Mouse (Mus musculus) embryonic fibroblast, embryonic 13.5 days (primary cell): ENCODE results near the gene Zhx3. TPM values are rescaled to one million over a fixed set of nuclear protein-coding genes. Genes with fewer than 3 reads are reported as not detected.

Experiments used
- H3K27ac ChIP-seq: 2 replicates; pipeline ENCODE4 v1.5.1; 2012; ENCODE audit warnings: low read length, control low read depth, inconsistent platforms; ENCODE audit not compliant: insufficient read depth
- H3K4me1 ChIP-seq: 2 replicates; pipeline ENCODE4 v1.6.1; 2011; ENCODE audit warnings: low read length; ENCODE audit not compliant: control insufficient read depth, insufficient read depth
- H3K4me3 ChIP-seq: 2 replicates; pipeline ENCODE4 v1.5.1; 2011; ENCODE audit warnings: mild to moderate bottlenecking, control low read depth, low read length; ENCODE audit not compliant: insufficient read depth
- CTCF ChIP-seq: IDR thresholded peaks from 2 replicates; pipeline ENCODE4 v1.5.1; 2011; ENCODE audit warnings: mild to moderate bottlenecking, control low read depth, low read length, moderate library complexity, borderline replicate concordance; ENCODE audit not compliant: insufficient read depth
- POLR2A ChIP-seq: IDR thresholded peaks from 2 replicates; pipeline ENCODE4 v1.6.1; 2011; ENCODE audit warnings: low read depth, mild to moderate bottlenecking, control low read depth, low read length, moderate library complexity
- polyA plus RNA-seq: library from polyadenylated mRNA; stranded (reverse); fragments of >200 nt; gene quantifications from 2 replicates; pipeline ENCODE4 v1.2.4, GENCODE M21; 2011; ENCODE audit warnings: low read depth; ENCODE audit not compliant: missing spikeins, insufficient read length

The Zhx3 gene
- polyA plus RNA-seq, 1 experiment = 14.1 TPM

DNA sequence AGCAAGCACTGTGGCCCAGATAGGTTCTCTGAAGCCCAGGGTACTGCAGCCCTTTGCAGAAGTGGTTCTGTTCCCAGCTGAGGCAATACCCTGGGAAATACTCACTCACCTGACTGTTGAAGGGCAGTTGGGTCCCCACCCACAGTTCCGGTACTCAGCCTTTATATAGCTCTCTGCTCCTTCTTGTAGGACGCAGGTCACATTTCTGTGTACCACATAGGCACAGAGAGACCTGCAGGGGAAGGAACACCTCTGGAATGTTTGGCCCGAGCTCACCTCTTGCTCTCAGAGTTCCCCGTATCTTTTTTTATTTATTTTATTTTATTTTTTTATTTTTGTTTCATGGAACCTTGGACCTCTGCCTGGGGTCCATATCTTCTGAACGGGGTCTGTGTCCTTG, 37.8 kb upstream of the Zhx3 start:
- Histone ChIP-seq H3K4me3 (no peak overlapping the region), H3K4me1 (no peaks in the 10 kb centered on the region), H3K27ac (no peak overlapping the region)
- TF ChIP-seq POLR2A (no peak), CTCF (no peak)

GRCm38 (mm10) chr2:160908607-160909006, 35.8 kb upstream of the Zhx3 start:
- Histone ChIP-seq H3K4me1 (no peaks in the 10 kb centered on the region), H3K4me3 (no peak overlapping the region), H3K27ac (no peak overlapping the region)
- TF ChIP-seq CTCF (no peak), POLR2A (no peak)

GRCm38 (mm10) chr2:160906101-160906500, 33.3 kb upstream of the Zhx3 start:
- H3K27ac ChIP-seq = no peak overlapping the region
- H3K4me1 ChIP-seq = no peaks in the 10 kb centered on the region
- H3K4me3 ChIP-seq = no peak overlapping the region
- TF ChIP-seq CTCF (no peak), POLR2A (no peak)

GRCm38 (mm10) chr2:160905301-160905700, 32.5 kb upstream of the Zhx3 start:
- H3K4me3 ChIP-seq = no peak overlapping the region
- TF ChIP-seq POLR2A = no peak
- no peaks in the 10 kb centered on the region for H3K4me1 ChIP-seq
- H3K27ac ChIP-seq = no peak overlapping the region

DNA sequence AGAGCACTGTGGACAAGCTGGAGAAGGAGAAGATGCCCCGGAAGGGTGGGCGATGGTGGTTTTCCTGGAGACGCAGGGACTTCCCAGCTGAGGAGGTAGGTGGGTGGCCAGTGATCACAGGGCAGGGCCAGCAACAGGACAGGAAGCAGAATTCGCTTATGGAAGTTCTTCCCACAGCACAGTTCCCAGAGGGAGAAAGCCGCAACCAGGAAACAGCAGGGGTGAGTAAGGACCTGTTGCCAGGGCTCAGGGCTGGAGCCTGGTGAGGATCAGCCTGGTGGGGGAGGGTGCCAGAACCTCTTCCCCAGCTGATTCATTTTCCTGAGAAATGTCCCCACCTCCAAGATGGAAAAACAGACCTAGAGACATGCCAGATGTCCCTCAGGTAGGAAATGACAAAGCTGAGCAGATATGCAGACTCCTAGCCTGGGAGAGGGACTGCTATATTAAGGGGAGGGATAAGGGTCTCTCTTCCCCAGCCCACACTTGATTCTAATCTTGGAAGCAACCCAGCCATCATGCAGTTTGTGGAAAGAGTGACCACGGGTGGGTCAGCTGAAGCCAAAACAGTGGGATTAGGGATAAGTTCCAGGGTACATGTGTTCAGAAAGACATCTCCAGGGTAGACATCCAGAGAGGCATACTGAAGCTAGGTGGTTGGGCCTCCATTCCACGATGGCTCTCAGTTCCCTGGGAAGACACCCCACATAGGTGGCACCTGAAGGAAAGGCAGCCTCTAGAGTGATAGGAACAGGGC, 29.0 kb upstream of the Zhx3 start:
- Histone ChIP-seq H3K4me1 (no peaks in the 10 kb centered on the region), H3K27ac (no peak overlapping the region), H3K4me3 (no peak overlapping the region)
- TF ChIP-seq POLR2A (no peak), CTCF (no peak)

- no peak overlapping the region for H3K27ac ChIP-seq
- H3K4me1 ChIP-seq = no peaks in the 10 kb centered on the region
- TF ChIP-seq POLR2A (no peak), CTCF (no peak)
- H3K4me3 ChIP-seq = no peak overlapping the region
These were observed 18.9 kb upstream of the Zhx3 start for GRCm38 (mm10) chr2:160891697-160892096.

DNA sequence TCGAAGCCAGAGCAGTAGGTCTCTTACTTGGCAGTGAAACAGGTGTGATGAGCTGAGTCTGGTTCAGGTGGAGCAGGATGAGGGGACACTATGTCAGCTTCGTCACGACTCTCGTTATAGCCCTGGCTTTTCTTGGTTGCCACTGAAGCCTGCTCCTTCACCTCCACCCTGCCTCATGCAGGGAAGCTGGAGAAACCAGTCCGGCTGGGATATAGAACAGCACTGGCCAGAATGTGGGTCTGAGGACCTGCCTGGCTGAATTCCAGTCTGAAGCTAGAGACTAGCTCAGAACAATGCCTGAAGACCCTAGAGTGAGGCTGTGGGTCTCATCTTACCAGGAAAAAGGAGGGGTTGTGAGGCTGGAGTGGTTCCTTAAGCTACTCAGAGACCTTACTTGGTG, 18.2 kb upstream of the Zhx3 start:
- H3K4me1 ChIP-seq = no peaks in the 10 kb centered on the region
- no peak overlapping the region for H3K4me3 ChIP-seq
- no peak overlapping the region for H3K27ac ChIP-seq
- no peak for TF ChIP-seq POLR2A
- TF ChIP-seq CTCF = no peak

DNA sequence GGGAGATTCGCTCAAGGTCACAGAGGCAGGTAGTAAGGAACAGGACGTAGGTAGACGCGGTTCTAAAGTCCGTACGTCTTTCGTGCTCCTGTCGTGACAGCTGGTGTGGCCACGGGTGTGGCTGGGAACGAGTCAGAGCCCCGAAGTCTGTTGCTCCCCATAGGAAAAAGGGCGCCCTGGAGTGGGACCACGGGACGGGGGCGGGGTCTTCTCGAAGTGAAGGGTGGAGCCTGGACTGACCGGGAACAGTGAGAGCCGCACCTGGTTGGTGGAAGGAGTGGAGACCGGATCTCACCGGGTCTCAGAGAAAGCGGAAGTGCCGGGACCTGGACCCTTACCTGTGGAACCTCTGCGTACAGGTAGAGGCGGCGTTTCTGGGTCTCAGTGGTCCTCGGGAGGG, 15.1 kb upstream of the Zhx3 start:
- no peak overlapping the region for H3K27ac ChIP-seq
- peak overlapping the region; percentile 27 for H3K4me3 ChIP-seq
- TF ChIP-seq POLR2A = no peak
- no peak for TF ChIP-seq CTCF

GRCm38 (mm10) chr2:160887284-160887683, 14.5 kb upstream of the Zhx3 start:
- Histone ChIP-seq H3K4me3 (peak overlapping the region; percentile 27; the same call in 1 of the 2 replicates), H3K4me1 (no peaks in the 10 kb centered on the region), H3K27ac (no peak overlapping the region)
- no peak for TF ChIP-seq POLR2A
- TF ChIP-seq CTCF = peak; percentile 85; the same call in 1 of the 2 replicates

More for the DNA sequence above, 15.1 kb upstream of the Zhx3 start:
- H3K4me1 ChIP-seq = no peaks in the 10 kb centered on the region

- H3K4me3 ChIP-seq = no peak overlapping the region
- no peaks in the 10 kb centered on the region for H3K4me1 ChIP-seq
- H3K27ac ChIP-seq = no peak overlapping the region
- no peak for TF ChIP-seq CTCF
These were observed 13.4 kb upstream of the Zhx3 start for GRCm38 (mm10) chr2:160886221-160886620.

DNA sequence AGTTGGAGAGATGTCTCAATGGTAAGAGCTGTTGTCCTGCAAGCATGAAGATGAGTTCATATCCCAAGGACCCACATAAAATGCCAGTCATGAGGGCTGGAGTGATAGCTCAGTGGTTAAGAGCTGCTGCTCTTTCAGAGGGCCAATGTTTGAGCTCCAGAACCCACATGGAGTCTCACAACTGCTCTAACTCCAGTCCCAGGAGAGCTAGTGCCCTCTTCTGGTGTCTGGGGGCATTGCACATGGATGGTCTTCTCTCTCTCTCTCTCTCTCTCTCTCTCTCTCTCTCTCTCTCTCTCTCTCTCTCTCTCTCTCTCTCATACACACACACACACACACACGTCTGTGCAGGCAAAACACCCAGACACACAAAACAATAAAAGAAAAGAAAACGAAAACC, 12.0 kb upstream of the Zhx3 start:
- Histone ChIP-seq H3K4me1 (peaks cover 8% of the 10 kb centered on the region; the same call in 1 of the 2 replicates), H3K4me3 (no peak overlapping the region), H3K27ac (no peak overlapping the region)
- TF ChIP-seq POLR2A (no peak), CTCF (peak; percentile 58; the same call in 1 of the 2 replicates)

- TF ChIP-seq POLR2A (no peak), CTCF (no peak)
- H3K4me1 ChIP-seq = peaks cover 8% of the 10 kb centered on the region; the same call in 1 of the 2 replicates
- no peak overlapping the region for H3K27ac ChIP-seq
- H3K4me3 ChIP-seq = no peak overlapping the region
These were observed 11.1 kb upstream of the Zhx3 start for GRCm38 (mm10) chr2:160883912-160884311.
